In genomic region chr8:121264260-121264659, GRCm38 (mm10) we compare ENCODE assay signal across 20 mouse cellular contexts.
DNase-seq lines count a peak whose midpoint lies in the region; ATAC-seq lines count a peak whose summit lies in the region.
"Had no signal": no experiment of that assay in that cellular context is flagged by ENCODE, and none has a peak within 500 bp of the region (broad histone marks: within the 10 kb centered on the region; RNA-seq: fewer than 3 reads in every experiment).

No protein-coding gene starts in this region.

- H3K36me3 ChIP-seq in heart, embryonic 16.5 days (ENCODE audit: control insufficient read depth, insufficient read depth), result no peaks in the 10 kb centered on the region
- no peaks in the 10 kb centered on the region for H3K36me3 ChIP-seq in midbrain, embryonic 13.5 days
- no peaks in the 10 kb centered on the region for H3K36me3 ChIP-seq in midbrain, embryonic 15.5 days (replicated peaks)
- H3K36me3 ChIP-seq: neural tube, embryonic 13.5 days had no signal

- DNase-seq in heart, adult 9 months (ENCODE audit: low spot score in 2 of 2), result no peak
- DNase-seq in urinary bladder, adult 18-20 months (ENCODE audit: low spot score in 2 of 2), result peak; percentile 48 to 78
- DNase-seq in urinary bladder, postnatal 4 days (ENCODE audit: low spot score in 2 of 2), result no peak
- peak; percentile 63 for DNase-seq in fat pad, adult 2 months (ENCODE audit: extremely low read depth, low read depth, low spot score)
- peak; percentile 48 for DNase-seq in urinary bladder, postnatal 25 days (ENCODE audit: low spot score)
- DNase-seq: adrenal gland, adult 2 months; cerebellum, adult 8-10 months; gastrocnemius, postnatal 10 days; heart, adult 18-20 months; heart, postnatal 4 days; kidney, postnatal 10 days; liver; thymus, adult 18-20 months had no signal

- no peak for ATAC-seq in heart, embryonic 16.5 days (replicated peaks; ENCODE audit: extremely low read depth, insufficient read depth, low FRiP score)
- no peak for ATAC-seq in midbrain, embryonic 13.5 days
- ATAC-seq in midbrain, embryonic 15.5 days (replicated peaks), result no peak
- ATAC-seq: hindbrain, postnatal 0 days had no signal

- H3K27me3 ChIP-seq in heart, embryonic 16.5 days (ENCODE audit: control insufficient read depth, insufficient read depth, low read length), result peaks cover 3% of the 10 kb centered on the region; the same call in 1 of the 2 replicates
- no peaks in the 10 kb centered on the region for H3K27me3 ChIP-seq in midbrain, embryonic 13.5 days
- no peaks in the 10 kb centered on the region for H3K27me3 ChIP-seq in midbrain, embryonic 15.5 days (replicated peaks)
- H3K27me3 ChIP-seq: neural tube, embryonic 13.5 days had no signal

- H3K4me3 ChIP-seq in heart, embryonic 16.5 days (ENCODE audit: low read length), result no peak overlapping the region
- H3K4me3 ChIP-seq in midbrain, embryonic 13.5 days (replicated peaks), result no peak overlapping the region
- H3K4me3 ChIP-seq in midbrain, embryonic 15.5 days, result no peak overlapping the region
- H3K4me3 ChIP-seq: neural tube, embryonic 13.5 days had no signal

- H3K9ac ChIP-seq in heart, embryonic 16.5 days (ENCODE audit: low read length), result no peak overlapping the region
- no peak overlapping the region for H3K9ac ChIP-seq in midbrain, embryonic 13.5 days (replicated peaks)
- no peak overlapping the region for H3K9ac ChIP-seq in midbrain, embryonic 15.5 days
- H3K9ac ChIP-seq: neural tube, embryonic 13.5 days had no signal

- WGBS in heart, embryonic 16.5 days, result 66% methylated on average over 9 of the region's 9 CpGs
- WGBS in midbrain, embryonic 13.5 days, result 80% methylated on average over 9 of the region's 9 CpGs
- WGBS in midbrain, embryonic 15.5 days, result 84% methylated on average over 9 of the region's 9 CpGs

- peaks cover 3% of the 10 kb centered on the region; the same call in 1 of the 2 replicates for H3K9me3 ChIP-seq in heart, embryonic 16.5 days (replicated peaks; ENCODE audit: control insufficient read depth, low read length)
- no peaks in the 10 kb centered on the region for H3K9me3 ChIP-seq in midbrain, embryonic 13.5 days
- no peaks in the 10 kb centered on the region for H3K9me3 ChIP-seq in midbrain, embryonic 15.5 days
- H3K9me3 ChIP-seq: neural tube, embryonic 13.5 days had no signal

- peaks cover 18% of the 10 kb centered on the region for H3K4me1 ChIP-seq in heart, embryonic 16.5 days (ENCODE audit: control insufficient read depth, insufficient read depth, low read length)
- peaks cover 5% of the 10 kb centered on the region; the same call in 1 of the 2 replicates for H3K4me1 ChIP-seq in midbrain, embryonic 13.5 days (replicated peaks)
- H3K4me1 ChIP-seq in midbrain, embryonic 15.5 days, result no peaks in the 10 kb centered on the region

- H3K4me2 ChIP-seq in heart, embryonic 16.5 days (ENCODE audit: low read depth, low read length), result no peak overlapping the region
- H3K4me2 ChIP-seq in midbrain, embryonic 13.5 days (replicated peaks), result no peak overlapping the region
- no peak overlapping the region for H3K4me2 ChIP-seq in midbrain, embryonic 15.5 days
- H3K4me2 ChIP-seq: midbrain, embryonic 11.5 days; neural tube, embryonic 13.5 days had no signal

- H3K27ac ChIP-seq in heart, embryonic 16.5 days (ENCODE audit: low read length), result peak overlapping the region; percentile 13; the same call in 1 of the 2 replicates
- no peak overlapping the region for H3K27ac ChIP-seq in midbrain, embryonic 13.5 days
- no peak overlapping the region for H3K27ac ChIP-seq in midbrain, embryonic 15.5 days
- H3K27ac ChIP-seq: hindbrain, postnatal 0 days; macrophage; neural tube, embryonic 13.5 days had no signal

Comparison
In these comparisons a context has a peak if more than half of its experiments do, and no peak if none do; other contexts are left out.
1. DNase-seq: peak in urinary bladder, adult 18-20 months (2 of 2), fat pad, adult 2 months (single experiment) and urinary bladder, postnatal 25 days (single experiment); none in heart, adult 9 months (0 of 2) and urinary bladder, postnatal 4 days (0 of 2).